Mouse (Mus musculus) liver, postnatal 0 days (tissue): ENCODE data around the gene Mef2c.

Experiments used
- CTCF ChIP-seq: sonication (generic); IDR thresholded peaks from 2 replicates; pipeline ENCODE4 v1.5.1; 2016; ENCODE audit warnings: antibody characterized with exemption, low read depth
- EP300 ChIP-seq: IDR thresholded peaks from 2 replicates; pipeline ENCODE4 v1.6.1; 2016; ENCODE audit warnings: antibody characterized with exemption, low read depth, mild to moderate bottlenecking

- TF ChIP-seq CTCF: no peak
- TF ChIP-seq EP300: no peak
These were observed 20.5 kb downstream of the Mef2c start for GRCm38 (mm10) chr13:83524159-83524901.
